Mouse (Mus musculus) layer of hippocampus, adult 11-12 months (tissue): Measurements from ENCODE around the gene Lcn12.

Experiments
- DNase-seq: peaks from one replicate; pipeline ENCODE4 v3.0.0; 2022; ENCODE audit warnings: low spot score

Gene Lcn12

DNA sequence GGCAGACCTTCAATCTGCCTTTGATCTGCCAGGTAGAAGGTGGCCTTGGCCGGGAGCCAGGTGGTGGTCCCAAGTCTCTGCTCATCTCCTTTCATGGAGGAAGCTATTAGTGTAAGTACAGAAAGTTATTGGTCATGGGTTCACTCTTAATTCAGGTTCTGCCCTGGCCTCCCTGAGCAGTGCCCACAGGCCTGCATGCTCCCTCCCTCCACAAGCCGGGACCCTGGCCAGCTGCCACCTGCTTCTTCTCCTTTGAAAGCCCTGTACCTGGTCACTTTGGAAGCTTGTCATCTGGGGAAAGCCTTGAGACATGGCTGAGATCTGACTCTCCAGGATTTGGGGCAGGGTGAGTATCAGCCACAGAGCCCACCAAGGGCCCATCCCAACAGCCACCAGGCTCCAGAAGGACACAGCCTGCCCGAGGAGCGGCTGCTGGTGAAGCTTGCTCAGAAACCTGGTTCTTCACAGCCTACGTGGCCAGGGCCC lies at the start of gene Lcn12:
Gene Lcn12 (minus strand): TSS at position 436 of the 486 bp plus-strand sequence.
- no peak for DNase-seq

GRCm38 (mm10) chr2:25541644-25542367 lies 48.1 kb upstream of the Lcn12 start:
- no peak for DNase-seq

- no peak for DNase-seq
These were observed 46.8 kb upstream of the Lcn12 start for GRCm38 (mm10) chr2:25540541-25540948.

DNA sequence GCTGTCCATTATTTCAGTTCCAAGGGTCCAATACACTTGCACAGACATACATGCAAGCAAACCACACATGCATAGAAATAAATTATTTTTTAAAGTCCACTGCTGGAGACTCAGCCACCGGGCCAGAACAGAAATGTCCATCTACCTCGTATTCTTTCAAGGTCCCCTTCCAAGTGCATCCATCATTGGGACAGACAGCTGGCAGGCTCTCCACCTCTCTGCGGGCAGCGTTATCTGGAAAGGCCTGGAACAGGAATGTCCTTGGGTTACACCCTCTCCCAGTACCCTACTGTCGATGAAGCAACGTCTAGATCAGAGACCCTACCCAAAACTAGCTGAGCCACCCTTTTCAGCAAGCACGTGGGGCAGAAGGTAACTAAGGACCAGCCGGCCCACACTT lies 42.8 kb upstream of the Lcn12 start:
- DNase-seq: no peak

DNA sequence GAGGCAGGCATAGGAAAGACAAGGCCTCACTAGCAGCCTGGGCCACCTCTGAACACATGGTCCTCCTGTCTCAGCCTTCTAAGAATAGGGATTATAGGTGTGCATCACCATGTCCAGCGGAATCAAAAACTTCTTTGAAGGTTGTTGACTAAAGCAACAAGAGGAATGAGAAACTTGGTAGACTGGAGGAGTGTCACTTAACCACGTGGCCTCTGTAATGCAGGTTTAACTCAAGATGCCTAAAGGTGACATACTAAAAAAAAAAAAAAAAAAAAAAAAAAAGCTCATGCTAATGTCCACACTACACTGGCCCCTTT lies 41.1 kb upstream of the Lcn12 start:
- no peak for DNase-seq

- DNase-seq: peak; percentile 65
These were observed 40.6 kb upstream of the Lcn12 start for GRCm38 (mm10) chr2:25534178-25534865.

DNA sequence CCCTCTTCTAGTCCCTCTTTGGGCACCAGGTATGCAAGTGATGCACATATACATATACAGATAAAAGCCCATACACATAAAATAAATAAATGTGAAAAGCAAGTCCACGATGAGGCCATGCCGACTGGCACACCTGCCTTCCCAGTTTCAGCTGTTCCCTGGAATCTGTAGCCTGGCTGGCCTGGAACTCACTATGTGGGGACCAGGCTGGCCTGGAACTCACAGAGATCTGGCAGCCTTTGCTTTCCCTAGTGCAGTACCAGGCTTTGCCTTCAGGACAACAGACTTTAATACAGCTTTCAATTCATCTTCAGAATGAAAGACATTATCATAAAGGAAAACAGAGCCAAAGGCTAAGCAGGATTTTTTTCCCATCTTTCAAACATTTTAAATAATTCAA lies 40.0 kb upstream of the Lcn12 start:
- DNase-seq: no peak

DNA sequence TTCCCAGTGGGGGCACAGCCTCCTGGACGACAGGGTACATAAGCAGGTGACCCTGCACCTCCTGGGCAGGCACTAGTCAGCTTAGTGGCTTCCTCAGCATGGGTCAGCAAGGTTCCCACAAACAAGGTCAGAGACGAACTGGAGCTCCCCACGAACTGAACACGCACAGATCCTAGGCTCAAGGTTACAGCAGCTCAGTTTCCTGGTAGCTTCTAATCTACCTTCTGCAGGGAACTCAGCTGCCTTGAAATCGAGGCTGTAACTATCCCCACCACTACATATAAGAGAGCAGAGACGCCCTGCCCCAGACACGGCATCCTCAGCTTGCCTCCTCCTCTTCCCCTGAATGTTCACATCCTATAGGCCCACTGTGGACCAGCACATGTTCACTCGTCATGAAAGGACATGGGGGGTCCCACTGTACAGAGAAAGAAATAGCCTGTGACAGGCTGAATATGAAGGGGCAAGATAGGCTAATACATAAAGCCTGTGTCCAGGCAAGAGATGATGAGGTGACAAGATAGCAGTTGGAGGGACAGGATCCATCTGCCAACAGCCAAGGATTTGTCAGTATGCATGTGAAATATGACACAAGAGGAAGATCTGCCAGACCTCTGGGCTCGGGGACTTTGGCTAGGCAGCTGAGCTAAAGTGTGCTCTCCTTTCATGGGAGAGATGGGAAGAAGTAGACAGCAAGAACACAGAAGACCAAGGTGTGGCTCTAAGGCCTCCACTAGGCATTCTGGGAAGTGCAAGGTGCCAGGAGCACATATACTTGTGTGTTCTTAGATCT lies 33.0 kb upstream of the Lcn12 start:
- no peak for DNase-seq

DNA sequence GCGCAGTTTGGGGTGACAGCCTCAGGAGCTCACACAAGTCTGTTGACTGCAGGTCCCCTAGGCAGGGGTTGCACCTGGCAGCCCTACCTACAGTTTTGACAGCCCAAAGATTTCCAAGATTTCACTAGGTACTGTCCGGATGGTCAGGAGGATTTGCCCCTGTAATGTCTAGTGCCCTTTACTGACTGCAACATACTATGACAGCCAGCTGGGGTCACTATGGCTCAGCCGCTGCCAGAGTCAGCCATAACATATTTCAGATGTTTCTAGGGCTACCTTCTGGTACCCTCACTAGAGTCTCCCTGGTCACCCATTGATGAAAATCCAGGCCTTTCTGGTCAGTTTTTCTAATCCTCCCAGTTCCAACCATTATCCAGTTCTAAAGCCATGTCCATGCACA lies 16.2 kb upstream of the Lcn12 start:
- DNase-seq: no peak

GRCm38 (mm10) chr2:25506964-25507363 lies 13.3 kb upstream of the Lcn12 start:
- DNase-seq: no peak

DNA sequence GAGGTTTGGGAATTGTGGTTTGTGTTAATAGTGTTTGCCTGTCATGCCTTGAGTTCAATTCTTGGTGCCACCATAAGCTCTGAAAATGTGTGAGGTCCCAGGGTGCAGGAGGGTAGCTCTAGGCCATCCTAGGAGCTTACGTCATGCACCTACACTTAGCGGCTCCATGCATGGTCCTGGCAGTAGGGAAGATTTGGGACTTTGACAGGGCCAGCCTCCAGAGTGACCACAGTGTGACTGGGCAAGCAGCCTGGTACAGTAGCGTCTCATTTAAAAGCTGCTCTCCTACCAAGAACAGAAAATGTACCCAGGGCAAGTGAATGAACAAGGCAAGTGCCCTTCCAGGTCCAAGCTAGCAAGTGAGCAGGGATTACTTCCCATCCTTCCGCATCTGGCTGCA lies 12.1 kb upstream of the Lcn12 start:
- no peak for DNase-seq

DNA sequence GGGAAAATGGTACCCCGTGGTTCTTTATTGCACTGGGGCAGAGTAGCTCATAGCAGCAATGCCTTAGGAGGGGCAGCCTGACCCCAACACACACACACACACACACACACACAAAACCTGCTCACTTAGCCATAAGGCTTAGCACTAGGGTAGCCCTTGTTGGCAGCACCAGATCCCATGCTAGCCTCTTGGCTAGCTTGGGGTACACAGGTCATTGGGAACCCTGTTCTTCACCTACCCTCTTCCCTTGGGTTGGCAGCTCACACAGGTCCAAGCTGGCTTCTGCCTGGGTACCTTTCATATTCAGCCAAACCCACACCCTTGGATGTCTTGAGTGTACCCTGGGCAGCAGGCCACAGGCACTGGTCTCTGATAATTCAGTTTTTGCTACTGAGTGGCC lies 11.3 kb upstream of the Lcn12 start:
- DNase-seq: no peak

DNA sequence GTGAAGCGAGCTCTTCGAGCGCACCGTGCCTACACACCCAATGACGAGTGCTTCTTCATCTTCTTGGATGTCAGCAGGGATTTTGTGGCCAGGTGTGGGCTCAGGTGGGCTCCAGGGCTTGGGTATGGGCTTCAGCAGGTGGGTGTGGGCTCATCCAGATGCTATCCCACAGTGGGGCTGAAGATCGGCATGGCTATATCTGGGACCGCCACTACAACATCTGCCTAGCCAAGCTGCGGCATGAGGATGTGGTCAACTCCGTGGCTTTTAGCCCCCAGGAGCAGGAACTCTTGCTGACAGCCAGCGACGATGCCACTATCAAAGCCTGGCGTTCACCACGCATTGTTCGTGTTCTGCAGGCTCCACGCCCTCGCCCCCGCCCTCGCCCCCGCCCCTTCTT lies 10.8 kb upstream of the Lcn12 start:
- DNase-seq: no peak

- no peak for DNase-seq
These were observed 9.0 kb upstream of the Lcn12 start for GRCm38 (mm10) chr2:25502726-25503125.

- no peak for DNase-seq
These were observed 8.1 kb upstream of the Lcn12 start, which contains the start of gene C8g for GRCm38 (mm10) chr2:25501593-25502486. Gene C8g, minus strand, starts transcription at chr2:25501719.

- peak; percentile 81 for DNase-seq
These were observed 7.1 kb upstream of the Lcn12 start, which contains the start of gene Fbxw5 for GRCm38 (mm10) chr2:25500576-25501405. Gene Fbxw5, plus strand, starts transcription at chr2:25500750.

DNA sequence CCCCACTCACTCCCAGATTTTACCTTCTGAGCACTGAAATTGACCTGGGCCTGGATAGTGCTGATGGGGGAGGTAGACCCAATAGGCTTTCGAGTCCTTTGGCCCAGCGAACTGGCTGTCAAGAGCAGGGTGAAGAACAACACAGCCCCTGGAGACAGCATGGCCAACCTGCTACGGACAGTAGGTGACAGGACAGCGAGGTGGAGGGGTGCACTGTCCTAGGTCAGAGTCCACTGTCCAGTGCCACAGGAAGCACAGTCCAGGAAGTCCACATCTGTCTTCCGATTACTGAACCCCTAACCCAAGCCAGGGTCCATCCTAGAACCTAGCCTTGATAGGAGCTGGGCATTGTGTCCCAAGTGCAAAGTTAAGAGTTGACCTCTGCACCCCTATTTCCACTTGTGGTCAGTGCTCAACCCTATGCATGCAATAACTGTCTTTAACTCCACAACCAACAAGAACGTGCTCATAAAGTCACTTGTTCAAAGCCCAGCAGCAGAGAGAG lies 6.4 kb upstream of the Lcn12 start:
- no peak for DNase-seq

GRCm38 (mm10) chr2:25498622-25499478 lies 5.1 kb upstream of the Lcn12 start:
- DNase-seq: no peak

DNA sequence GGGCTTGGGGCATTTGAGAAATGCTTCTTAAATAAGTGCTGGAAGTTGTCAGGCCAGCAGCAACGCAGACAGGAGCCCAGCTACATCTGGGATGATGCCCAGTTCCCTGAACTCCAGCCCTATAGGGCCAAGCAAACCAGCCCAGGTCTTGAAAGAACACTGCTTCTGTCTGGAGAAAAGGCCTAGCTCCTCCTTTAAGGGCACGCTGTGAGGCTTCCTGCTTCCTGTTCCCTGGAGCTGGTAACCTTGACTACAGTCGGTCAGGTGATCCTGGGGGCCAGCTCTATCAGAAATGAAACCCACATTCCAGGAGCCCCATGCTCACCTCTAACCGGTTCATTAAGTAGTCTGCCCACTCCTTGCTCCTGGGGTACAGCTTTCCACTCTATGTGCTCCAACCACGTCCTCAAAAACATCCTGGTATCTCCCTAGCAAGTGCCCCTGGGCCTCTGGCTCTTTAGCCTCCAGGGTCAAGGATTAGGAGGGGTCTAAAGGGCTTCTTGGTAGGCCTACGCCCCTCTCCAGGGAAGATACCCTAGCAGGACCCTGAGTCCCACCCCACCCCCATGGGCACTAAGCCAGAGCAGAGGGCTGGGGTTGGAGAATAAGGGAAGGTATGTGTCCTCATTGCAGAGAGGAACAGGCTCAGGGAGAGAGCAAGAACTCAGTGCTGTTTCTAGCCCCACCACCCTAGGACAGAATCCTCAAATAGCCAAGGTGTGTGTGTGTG lies 4.3 kb upstream of the Lcn12 start:
- DNase-seq: no peak
